Mouse (Mus musculus) heart, embryonic 15.5 days (tissue): ENCODE results near the gene Mapk13. TPM values are rescaled to one million over a fixed set of nuclear protein-coding genes. Genes with fewer than 3 reads are reported as not detected.

ENCODE experiments used
- polyA plus RNA-seq: library from polyadenylated mRNA; unstranded; fragments of >200 nt; fragmentation: Nextera tagmentation; extraction: Ambion mirVana; gene quantifications from 2 replicates; pipeline ENCODE4 v1.2.1, GENCODE M21; 2015

Gene Mapk13
- polyA plus RNA-seq, 1 experiment from 2014 or later = 3.6 TPM

Other genes starting within 250 kb of the Mapk13 start
- not detected in 2 replicates for gene Armc12, start 238.5 kb upstream of the Mapk13 start, polyA plus RNA-seq
- gene Clpsl2, start 219.9 kb upstream of the Mapk13 start, polyA plus RNA-seq = not detected in 2 replicates
- 1.1 and 1.2 TPM in 2 replicates for gene Clps, start 208.5 kb upstream of the Mapk13 start, polyA plus RNA-seq
- 0.15 and 0.42 TPM in 2 replicates for gene Lhfpl5, start 193.7 kb upstream of the Mapk13 start, polyA plus RNA-seq
- 39.8 and 45.4 TPM in 2 replicates for gene Srpk1, start 146.6 kb upstream of the Mapk13 start, polyA plus RNA-seq
- 0.23 and 0.66 TPM in 2 replicates for gene Slc26a8, start 79.1 kb upstream of the Mapk13 start, polyA plus RNA-seq
- 22.0 and 31.1 TPM in 2 replicates for gene Mapk14, start 78.0 kb upstream of the Mapk13 start, polyA plus RNA-seq
- gene AC170998.1, start 43.2 kb upstream of the Mapk13 start, polyA plus RNA-seq = 1.6 and 2.0 TPM in 2 replicates
- gene Brpf3, start 31.8 kb downstream of the Mapk13 start, polyA plus RNA-seq = 5.2 and 11.1 TPM in 2 replicates
- not detected in 2 replicates for gene Pnpla1, start 89.1 kb downstream of the Mapk13 start, polyA plus RNA-seq
- gene 4930539E08Rik, start 146.0 kb downstream of the Mapk13 start, polyA plus RNA-seq = 0.04 and 0.30 TPM in 2 replicates
- gene Pxt1, start 174.5 kb downstream of the Mapk13 start, polyA plus RNA-seq = 0.18 TPM in 1 of 2 replicates, not detected in the other
- 51.0 and 59.3 TPM in 2 replicates for gene Kctd20, start 182.7 kb downstream of the Mapk13 start, polyA plus RNA-seq
- gene Stk38, start 238.7 kb downstream of the Mapk13 start, polyA plus RNA-seq = 73.6 and 78.0 TPM in 2 replicates